Mouse (Mus musculus) heart, postnatal 0 days (tissue): Measurements from ENCODE around the gene Leng1.
"Not testable (repeated sequence)": the region's sequence is repeated elsewhere in the genome, so short reads cannot be mapped to it uniquely, and the experiment has no call there.

Experiments
- CTCF ChIP-seq: IDR thresholded peaks from 2 replicates; pipeline ENCODE4 v1.5.1; 2016; ENCODE audit warnings: antibody characterized with exemption, control low read depth, low read depth
- EP300 ChIP-seq: IDR thresholded peaks from 2 replicates; pipeline ENCODE4 v1.6.1; 2016; ENCODE audit warnings: antibody characterized with exemption, low read depth

- not testable (repeated sequence) for TF ChIP-seq EP300, CTCF
These were observed 42.9 kb upstream of the Leng1 start for GRCm38 (mm10) chr7:3708447-3708980.
